Mouse (Mus musculus): ENCODE data around the gene Cabp4. TPM values are rescaled to one million over a fixed set of nuclear protein-coding genes. Genes with fewer than 3 reads are reported as not detected.
A peak's percentile ranks its signal among the peaks of the same experiment; 100 is the strongest.

Gene Cabp4
- polyA plus RNA-seq (2015; fragmentation: Nextera tagmentation; extraction: Ambion mirVana) = 0.09 and 0.13 TPM in 2 replicates

- H3K4me3 ChIP-seq = no peak within 1 kb of the TSS
- H3K9ac ChIP-seq = no peak within 1 kb of the TSS
- no peaks in the 10 kb centered on the region for H3K9me3 ChIP-seq (replicated peaks)
- no peak within 1 kb of the TSS for H3K27ac ChIP-seq
- no peak for ATAC-seq
- no peak within 1 kb of the TSS for H3K4me2 ChIP-seq
- H3K27me3 ChIP-seq = no peaks in the 10 kb centered on the region
- peaks cover 13% of the 10 kb centered on the region for H3K4me1 ChIP-seq
- no peaks in the 10 kb centered on the region for H3K36me3 ChIP-seq (ENCODE audit: poor library complexity, severe bottlenecking)
- WGBS = 87% methylated on average over 7 of the region's 7 CpGs
These were observed at the start of gene Cabp4 for GRCm38 (mm10) chr19:4143759-4144268. Cabp4 (minus strand) TSS chr19:4144033.

DNA sequence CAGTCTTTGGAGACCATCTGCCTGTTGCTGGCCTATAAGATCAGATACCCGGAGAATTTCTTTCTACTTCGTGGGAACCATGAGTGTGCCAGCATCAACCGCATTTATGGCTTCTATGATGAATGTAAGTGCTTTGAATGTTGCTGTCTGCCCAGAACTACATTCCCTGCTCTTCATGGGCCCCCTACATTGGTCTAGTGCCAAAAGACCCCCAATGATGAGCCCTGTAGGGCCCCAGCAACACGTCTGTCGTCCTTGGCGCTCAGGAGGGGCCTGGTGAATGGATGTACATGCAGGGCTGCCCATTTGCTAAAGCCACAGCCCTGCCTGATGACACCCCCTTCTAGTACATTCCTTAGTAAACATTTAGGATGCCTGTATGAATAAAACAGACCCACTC, 49.3 kb upstream of the Cabp4 start:
- Histone ChIP-seq H3K27me3 (no peaks in the 10 kb centered on the region), H3K9me3 (replicated peaks) (no peaks in the 10 kb centered on the region), H3K9ac (peak overlapping the region; percentile 96), H3K4me3 (peak overlapping the region; percentile 97), H3K36me3 (ENCODE audit: poor library complexity, severe bottlenecking) (peaks cover 51% of the 10 kb centered on the region), H3K4me2 (peak overlapping the region; percentile 82), H3K27ac (no peak overlapping the region; the same call in none of the 2 replicates), H3K4me1 (peaks cover 32% of the 10 kb centered on the region)
- 62% methylated on average over 6 of the region's 6 CpGs for WGBS
- ATAC-seq = no peak

DNA sequence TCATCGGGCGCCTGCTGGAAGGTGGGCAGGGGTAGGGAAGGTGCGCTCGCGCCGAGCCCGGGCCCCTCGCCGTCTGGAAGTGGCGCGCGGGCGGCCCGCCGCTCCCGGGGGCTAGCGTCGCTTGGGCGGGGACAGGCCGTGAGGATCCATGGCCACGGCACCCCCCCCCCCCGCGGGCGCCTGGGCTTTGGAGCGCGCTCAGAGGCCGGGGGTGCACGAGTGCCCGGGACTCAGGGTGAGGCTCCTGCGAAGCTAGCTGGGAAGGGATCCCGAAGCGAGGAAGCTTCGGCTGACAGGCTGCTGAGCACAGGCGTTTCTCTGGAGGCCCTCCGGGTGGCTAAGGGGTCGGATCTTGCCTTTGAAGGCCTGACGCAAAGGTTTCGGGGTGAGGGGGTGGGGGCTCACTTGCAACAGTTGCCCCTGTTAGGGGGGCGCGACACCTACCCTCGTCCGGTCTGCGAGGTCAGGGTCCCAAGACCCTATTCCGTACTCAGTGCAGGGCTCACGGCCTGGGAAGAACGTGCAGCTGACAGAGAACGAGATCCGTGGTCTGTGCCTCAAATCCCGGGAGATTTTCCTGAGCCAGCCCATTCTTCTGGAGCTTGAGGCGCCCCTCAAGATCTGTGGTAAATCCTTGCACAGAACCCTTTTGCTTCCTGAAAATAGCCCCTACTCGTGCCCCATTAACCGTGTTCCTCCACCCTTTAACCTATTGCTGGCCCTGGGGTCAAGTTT, 48.6 kb upstream of the Cabp4 start:
- H3K4me3 ChIP-seq = peak overlapping the region; percentile 97
- no peaks in the 10 kb centered on the region for H3K27me3 ChIP-seq
- H3K4me1 ChIP-seq = peaks cover 32% of the 10 kb centered on the region
- H3K36me3 ChIP-seq (ENCODE audit: poor library complexity, severe bottlenecking) = peaks cover 45% of the 10 kb centered on the region
- peak overlapping the region; percentile 96 for H3K9ac ChIP-seq
- H3K27ac ChIP-seq = peak overlapping the region; percentile 81
- WGBS = under 1% methylated on average over 46 of the region's 52 CpGs
- ATAC-seq = no peak; the same call in 1 of the 2 replicates
- H3K9me3 ChIP-seq (replicated peaks) = no peaks in the 10 kb centered on the region
- peak overlapping the region; percentile 82 for H3K4me2 ChIP-seq

DNA sequence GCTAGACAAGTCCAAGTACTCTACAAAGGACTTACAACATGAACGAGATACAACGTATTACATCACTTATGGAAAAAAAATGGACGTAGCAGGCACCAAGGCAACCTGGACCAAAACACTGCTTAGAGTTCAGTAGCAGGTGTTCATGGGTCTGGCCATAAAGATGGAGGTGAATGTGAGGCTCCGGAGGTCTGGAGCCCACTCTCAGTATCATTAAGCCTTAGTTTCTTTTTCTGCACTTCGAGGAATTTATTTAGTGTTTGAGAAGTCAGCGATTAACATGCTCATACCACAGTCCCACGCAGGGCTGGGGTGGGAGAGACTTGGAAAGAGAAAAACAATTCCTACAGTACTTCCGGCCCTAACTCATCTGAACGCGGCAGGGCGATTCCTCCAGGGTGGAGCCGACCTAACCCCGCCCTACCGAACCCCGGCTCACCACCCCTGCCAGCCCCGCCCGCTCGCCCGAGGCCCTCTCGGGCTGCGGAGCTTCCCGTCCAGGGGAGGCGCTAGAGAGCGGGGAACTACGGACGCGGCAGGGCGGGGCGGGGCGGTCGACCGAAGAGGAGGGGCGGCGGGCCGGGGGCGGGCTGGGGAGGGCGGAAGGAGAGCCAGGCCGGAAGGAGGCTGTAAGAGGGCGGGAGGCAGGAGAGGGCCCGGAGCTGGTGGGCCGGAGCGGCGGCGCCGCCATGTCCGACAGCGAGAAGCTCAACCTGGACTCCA, 47.9 kb upstream of the Cabp4 start, which contains the start of gene Ppp1ca:
TSS of gene Ppp1ca (plus strand) at position 538 of the 723 bp plus-strand sequence.
- peak; percentile 92 for ATAC-seq
- H3K4me3 ChIP-seq = peak within 1 kb of the TSS; percentile 97
- WGBS = 9% methylated on average over 35 of the region's 47 CpGs
- peak within 1 kb of the TSS; percentile 96 for H3K9ac ChIP-seq
- no peaks in the 10 kb centered on the region for H3K9me3 ChIP-seq (replicated peaks)
- peak within 1 kb of the TSS; percentile 81 for H3K27ac ChIP-seq
- H3K4me2 ChIP-seq = peak within 1 kb of the TSS; percentile 82
- no peaks in the 10 kb centered on the region for H3K27me3 ChIP-seq
- peaks cover 37% of the 10 kb centered on the region for H3K36me3 ChIP-seq (ENCODE audit: poor library complexity, severe bottlenecking)
- H3K4me1 ChIP-seq = peaks cover 32% of the 10 kb centered on the region

GRCm38 (mm10) chr19:4190831-4191334, 47.0 kb upstream of the Cabp4 start, which contains the start of gene Tbc1d10c:
Tbc1d10c (minus strand) TSS chr19:4191284.
- no peak for ATAC-seq
- Histone ChIP-seq H3K27ac (peak within 1 kb of the TSS; percentile 81), H3K27me3 (no peaks in the 10 kb centered on the region), H3K4me3 (peak within 1 kb of the TSS; percentile 97), H3K9me3 (replicated peaks) (no peaks in the 10 kb centered on the region), H3K4me1 (peaks cover 32% of the 10 kb centered on the region), H3K4me2 (peak within 1 kb of the TSS; percentile 82), H3K36me3 (ENCODE audit: poor library complexity, severe bottlenecking) (peaks cover 29% of the 10 kb centered on the region), H3K9ac (peak within 1 kb of the TSS; percentile 96)
- 66% methylated on average over 4 of the region's 4 CpGs for WGBS

DNA sequence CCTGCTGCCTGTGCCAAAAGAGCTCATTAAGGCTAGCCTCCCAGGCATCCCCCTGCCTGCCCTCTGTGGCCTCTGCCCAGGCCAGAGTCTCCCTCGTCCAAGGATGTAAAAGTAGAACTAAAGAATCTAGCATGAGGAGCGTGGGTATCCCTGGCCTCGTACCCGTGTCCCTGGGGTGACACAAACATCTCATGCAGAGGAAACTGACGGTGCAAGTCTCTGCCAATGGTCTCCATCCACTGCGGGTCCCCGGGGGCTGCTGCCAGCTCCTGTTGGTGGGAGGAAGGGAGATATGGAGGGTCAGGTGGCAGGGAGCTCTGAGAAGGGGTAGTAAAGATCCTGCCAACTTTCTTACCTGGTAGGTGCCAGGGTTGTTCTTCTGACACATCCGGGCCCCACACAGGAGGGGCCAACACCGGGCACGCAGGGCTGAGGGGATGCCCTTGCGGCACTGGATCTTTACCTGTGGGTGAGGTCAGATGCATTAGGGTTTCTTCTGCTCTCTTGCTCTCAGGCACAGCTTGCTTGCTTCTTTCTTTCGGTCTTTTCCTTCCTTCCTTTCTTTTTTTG, 45.3 kb upstream of the Cabp4 start:
- ATAC-seq = no peak
- Histone ChIP-seq H3K4me1 (peaks cover 17% of the 10 kb centered on the region), H3K27me3 (no peaks in the 10 kb centered on the region), H3K4me3 (no peak overlapping the region), H3K36me3 (ENCODE audit: poor library complexity, severe bottlenecking) (peaks cover 12% of the 10 kb centered on the region), H3K9ac (no peak overlapping the region), H3K27ac (no peak overlapping the region), H3K4me2 (no peak overlapping the region), H3K9me3 (replicated peaks) (no peaks in the 10 kb centered on the region)
- WGBS = 88% methylated on average over 12 of the region's 12 CpGs

GRCm38 (mm10) chr19:4187303-4187702, 43.5 kb upstream of the Cabp4 start:
- 75% methylated on average over 3 of the region's 3 CpGs for WGBS
- H3K36me3 ChIP-seq (ENCODE audit: poor library complexity, severe bottlenecking) = no peaks in the 10 kb centered on the region
- no peaks in the 10 kb centered on the region for H3K9me3 ChIP-seq (replicated peaks)
- H3K27ac ChIP-seq = no peak overlapping the region
- no peak overlapping the region for H3K4me2 ChIP-seq
- H3K4me1 ChIP-seq = no peaks in the 10 kb centered on the region
- H3K9ac ChIP-seq = no peak overlapping the region
- H3K27me3 ChIP-seq = no peaks in the 10 kb centered on the region
- no peak for ATAC-seq
- H3K4me3 ChIP-seq = no peak overlapping the region

DNA sequence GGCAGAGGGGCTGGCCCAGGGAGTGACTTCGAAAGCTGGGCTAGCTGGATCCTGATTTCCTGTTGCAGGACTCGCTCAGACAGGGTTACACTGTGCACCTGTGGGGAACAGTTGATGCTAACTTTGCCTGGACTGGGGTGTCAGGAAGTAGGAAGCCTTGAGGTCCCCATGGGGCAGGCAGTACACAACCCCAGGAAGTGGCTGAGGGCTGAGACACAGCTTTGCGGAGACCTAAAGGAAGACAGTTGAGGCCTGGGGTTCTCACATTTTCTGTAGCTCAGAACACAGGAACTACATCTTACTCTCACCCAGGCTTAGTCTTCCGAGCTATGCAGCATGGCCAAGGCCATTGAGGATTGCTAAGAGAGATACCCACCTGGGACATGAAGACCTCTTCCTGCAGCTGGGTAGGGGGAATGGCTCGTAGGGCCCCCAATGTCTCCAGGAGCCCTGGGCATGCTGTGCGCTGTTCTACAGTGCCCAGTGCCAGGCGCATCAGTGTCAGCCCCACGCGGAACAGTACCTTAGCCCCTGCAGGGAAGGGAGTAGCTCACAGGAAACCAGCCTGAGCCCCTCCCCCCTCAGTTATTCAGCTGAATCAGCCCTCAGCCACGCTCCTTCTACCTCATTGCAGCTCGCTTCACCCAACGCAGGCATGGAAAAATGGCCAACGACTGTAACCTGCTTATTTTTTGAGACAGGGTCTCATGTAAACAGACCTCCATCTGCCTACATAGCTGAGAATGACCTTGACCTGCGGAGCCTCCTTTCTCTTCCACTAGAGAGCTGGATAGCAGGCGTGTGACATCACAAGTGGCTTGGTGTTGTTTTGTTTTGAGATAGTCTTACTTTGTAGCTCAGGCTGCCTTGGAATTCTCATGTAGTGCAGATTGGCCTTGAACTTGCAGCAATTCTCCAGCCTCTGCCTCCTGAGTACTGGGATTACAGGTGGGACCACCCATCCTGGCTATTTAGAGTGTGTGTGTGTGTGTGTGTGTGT, 41.4 kb upstream of the Cabp4 start:
- ATAC-seq = no peak
- WGBS = 65% methylated on average over 15 of the region's 15 CpGs
- no peaks in the 10 kb centered on the region for H3K9me3 ChIP-seq (replicated peaks)

DNA sequence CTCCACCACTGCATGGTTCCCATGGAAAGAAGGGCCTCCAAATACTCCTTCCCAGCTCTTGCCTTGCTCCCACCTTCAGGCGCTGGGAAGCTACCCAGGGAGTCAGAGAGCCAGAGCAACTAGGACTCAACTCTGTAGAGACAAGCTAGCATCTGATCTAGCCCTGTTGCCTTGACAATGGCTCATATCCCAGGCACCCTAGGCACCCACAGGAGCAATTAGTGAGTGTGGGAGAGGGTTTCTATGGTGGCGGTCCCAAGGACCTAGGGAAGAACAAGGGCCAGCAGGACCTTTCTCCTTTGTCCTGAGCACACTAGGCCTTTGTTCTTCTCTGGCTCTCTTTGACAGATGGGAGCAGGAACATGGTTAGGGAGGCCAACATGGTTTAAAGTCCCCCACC, 39.9 kb upstream of the Cabp4 start:
- Histone ChIP-seq H3K27me3 (no peaks in the 10 kb centered on the region), H3K27ac (no peak overlapping the region), H3K4me1 (peaks cover 7% of the 10 kb centered on the region), H3K4me2 (no peak overlapping the region), H3K36me3 (ENCODE audit: poor library complexity, severe bottlenecking) (no peaks in the 10 kb centered on the region), H3K9ac (no peak overlapping the region), H3K9me3 (replicated peaks) (no peaks in the 10 kb centered on the region), H3K4me3 (no peak overlapping the region)
- no peak for ATAC-seq
- 61% methylated on average over 2 of the region's 2 CpGs for WGBS

More for the DNA sequence above, 41.4 kb upstream of the Cabp4 start:
- no peak overlapping the region for H3K4me2 ChIP-seq
- no peaks in the 10 kb centered on the region for H3K27me3 ChIP-seq
- no peak overlapping the region for H3K4me3 ChIP-seq
- H3K4me1 ChIP-seq = peaks cover 7% of the 10 kb centered on the region
- H3K36me3 ChIP-seq (ENCODE audit: poor library complexity, severe bottlenecking) = no peaks in the 10 kb centered on the region
- H3K9ac ChIP-seq = 0 out of 2 replicates have a peak overlapping the region, but pooled peaks have one; percentile 5
- H3K27ac ChIP-seq = no peak overlapping the region

- 0 out of 2 replicates have a peak overlapping the region, but pooled peaks have one; percentile 18 for H3K9ac ChIP-seq
- no peak overlapping the region for H3K27ac ChIP-seq
- 42% methylated on average over 3 of the region's 3 CpGs for WGBS
- H3K4me2 ChIP-seq = no peak overlapping the region
- H3K4me1 ChIP-seq = peaks cover 7% of the 10 kb centered on the region
- no peaks in the 10 kb centered on the region for H3K9me3 ChIP-seq (replicated peaks)
- H3K4me3 ChIP-seq = no peak overlapping the region
- H3K36me3 ChIP-seq (ENCODE audit: poor library complexity, severe bottlenecking) = no peaks in the 10 kb centered on the region
- no peaks in the 10 kb centered on the region for H3K27me3 ChIP-seq
- no peak for ATAC-seq
These were observed 38.1 kb upstream of the Cabp4 start for GRCm38 (mm10) chr19:4181892-4182291.

GRCm38 (mm10) chr19:4180411-4180810, 36.6 kb upstream of the Cabp4 start:
- no peak for ATAC-seq

More at GRCm38 (mm10) chr19:4180411-4180810, 36.6 kb upstream of the Cabp4 start:
- Histone ChIP-seq H3K4me1 (peaks cover 14% of the 10 kb centered on the region), H3K27me3 (0 out of 2 replicates have a peak, but pooled peaks cover 4% of the 10 kb centered on the region), H3K4me2 (no peak overlapping the region), H3K36me3 (ENCODE audit: poor library complexity, severe bottlenecking) (no peaks in the 10 kb centered on the region), H3K4me3 (no peak overlapping the region), H3K9me3 (replicated peaks) (no peaks in the 10 kb centered on the region), H3K9ac (no peak overlapping the region), H3K27ac (no peak overlapping the region)
- 87% methylated on average over 7 of the region's 7 CpGs for WGBS
